Mouse (Mus musculus) liver, embryonic 12.5 days (tissue): ENCODE data around the gene Tm4sf1. TPM values are rescaled to one million over a fixed set of nuclear protein-coding genes. Genes with fewer than 3 reads are reported as not detected.
A peak's percentile ranks its signal among the peaks of the same experiment; 100 is the strongest.

Experiments used
- ATAC-seq: fragments of 200-750 bp; cut with Nextera tagmentation; 2 replicates; pipeline ENCODE4 v1.8.0; 2017; ENCODE audit warnings: moderate number of reproducible peaks, mild to moderate bottlenecking, moderate library complexity
- H3K27ac ChIP-seq: fragments of 300-500 bp; sonication (generic); 2 replicates; pipeline ENCODE4 v1.5.1; 2016; ENCODE audit warnings: mild to moderate bottlenecking
- H3K27me3 ChIP-seq: fragments of 300-500 bp; sonication (generic); replicated peaks from 2 replicates; pipeline ENCODE4 v1.6.1; 2016; ENCODE audit warnings: mild to moderate bottlenecking, moderate library complexity
- H3K36me3 ChIP-seq: fragments of 300-500 bp; sonication (generic); 2 replicates; pipeline ENCODE4 v1.6.1; 2016; ENCODE audit warnings: mild to moderate bottlenecking, moderate library complexity
- H3K4me1 ChIP-seq: fragments of 300-500 bp; sonication (generic); 2 replicates; pipeline ENCODE4 v1.6.1; 2016
- H3K4me2 ChIP-seq: fragments of 300-500 bp; sonication (generic); 2 replicates; pipeline ENCODE4 v1.6.1; 2016; ENCODE audit warnings: mild to moderate bottlenecking, moderate library complexity
- H3K4me3 ChIP-seq: fragments of 300-500 bp; sonication (generic); 2 replicates; pipeline ENCODE4 v1.5.1; 2016; ENCODE audit warnings: mild to moderate bottlenecking, moderate library complexity
- H3K9ac ChIP-seq: fragments of 300-500 bp; sonication (generic); 2 replicates; pipeline ENCODE4 v1.6.1; 2016; ENCODE audit warnings: mild to moderate bottlenecking, moderate library complexity
- H3K9me3 ChIP-seq: fragments of 300-500 bp; sonication (generic); replicated peaks from 2 replicates; pipeline ENCODE4 v1.6.1; 2016; ENCODE audit warnings: mild to moderate bottlenecking, moderate library complexity
- WGBS: fragments of 180-500 bp; shearing (Covaris S2); methylation state at CpG from one replicate; pipeline ENCODE4 v1.1.7; 2016; ENCODE audit not compliant: insufficient replicate concordance; 5-methylcytosine and 5-hydroxymethylcytosine counted together
- polyA plus RNA-seq: library from polyadenylated mRNA; unstranded; fragments of >200 nt; fragmentation: Nextera tagmentation; extraction: Ambion mirVana; gene quantifications from 2 replicates; pipeline ENCODE4 v1.2.1, GENCODE M21; 2016

Gene Tm4sf1
- polyA plus RNA-seq, 1 experiment from 2014 or later, result 10.9 TPM

- no peak for ATAC-seq
- 72% methylated on average over 2 of the region's 2 CpGs for WGBS
- Histone ChIP-seq H3K9ac (no peak overlapping the region), H3K9me3 (no peaks in the 10 kb centered on the region), H3K27ac (no peak overlapping the region), H3K4me3 (no peak overlapping the region), H3K36me3 (no peaks in the 10 kb centered on the region), H3K27me3 (no peaks in the 10 kb centered on the region), H3K4me1 (no peaks in the 10 kb centered on the region), H3K4me2 (no peak overlapping the region)
These were observed 1.1 kb upstream of the Tm4sf1 start for GRCm38 (mm10) chr3:57302886-57303285.

- no peaks in the 10 kb centered on the region for H3K4me1 ChIP-seq
- no peak overlapping the region for H3K9ac ChIP-seq
- H3K9me3 ChIP-seq, result no peaks in the 10 kb centered on the region
- ATAC-seq, result no peak
- H3K4me2 ChIP-seq, result no peak overlapping the region
- WGBS, result 43% methylated on average over 4 of the region's 4 CpGs
- no peaks in the 10 kb centered on the region for H3K27me3 ChIP-seq
- H3K36me3 ChIP-seq, result no peaks in the 10 kb centered on the region
- H3K27ac ChIP-seq, result no peak overlapping the region
- H3K4me3 ChIP-seq, result no peak overlapping the region
These were observed 422 bp downstream of the Tm4sf1 start for GRCm38 (mm10) chr3:57301366-57301765.

GRCm38 (mm10) chr3:57297991-57298390 is 3.8 kb downstream of the Tm4sf1 start:
- Histone ChIP-seq H3K9me3 (no peaks in the 10 kb centered on the region), H3K27me3 (no peaks in the 10 kb centered on the region), H3K4me2 (no peak overlapping the region), H3K4me3 (no peak overlapping the region), H3K36me3 (no peaks in the 10 kb centered on the region), H3K27ac (no peak overlapping the region), H3K9ac (no peak overlapping the region), H3K4me1 (no peaks in the 10 kb centered on the region)
- ATAC-seq, result no peak
- 49% methylated on average over 2 of the region's 2 CpGs for WGBS

GRCm38 (mm10) chr3:57296574-57296973 is 5.2 kb downstream of the Tm4sf1 start:
- Histone ChIP-seq H3K27me3 (no peaks in the 10 kb centered on the region), H3K36me3 (no peaks in the 10 kb centered on the region), H3K4me2 (no peak overlapping the region), H3K9me3 (no peaks in the 10 kb centered on the region), H3K27ac (no peak overlapping the region), H3K9ac (no peak overlapping the region), H3K4me1 (no peaks in the 10 kb centered on the region), H3K4me3 (no peak overlapping the region)
- ATAC-seq, result no peak

- Histone ChIP-seq H3K4me2 (no peak overlapping the region), H3K4me3 (no peak overlapping the region), H3K9ac (no peak overlapping the region), H3K27ac (no peak overlapping the region), H3K9me3 (no peaks in the 10 kb centered on the region), H3K4me1 (no peaks in the 10 kb centered on the region), H3K36me3 (no peaks in the 10 kb centered on the region), H3K27me3 (no peaks in the 10 kb centered on the region)
- WGBS, result 75% methylated on average over 4 of the region's 4 CpGs
- ATAC-seq, result no peak
These were observed 6.2 kb downstream of the Tm4sf1 start for GRCm38 (mm10) chr3:57295631-57296030.

- no peak overlapping the region for H3K4me3 ChIP-seq
These were observed 6.9 kb downstream of the Tm4sf1 start for GRCm38 (mm10) chr3:57294742-57295525.

GRCm38 (mm10) chr3:57293925-57294324 is 7.9 kb downstream of the Tm4sf1 start:
- ATAC-seq, result no peak

More at GRCm38 (mm10) chr3:57294742-57295525, 6.9 kb downstream of the Tm4sf1 start:
- H3K27me3 ChIP-seq, result no peaks in the 10 kb centered on the region
- H3K9ac ChIP-seq, result no peak overlapping the region
- H3K4me1 ChIP-seq, result no peaks in the 10 kb centered on the region
- ATAC-seq, result no peak
- H3K36me3 ChIP-seq, result no peaks in the 10 kb centered on the region
- WGBS, result 65% methylated on average over 21 of the region's 21 CpGs
- no peaks in the 10 kb centered on the region for H3K9me3 ChIP-seq
- H3K27ac ChIP-seq, result no peak overlapping the region
- H3K4me2 ChIP-seq, result no peak overlapping the region

GRCm38 (mm10) chr3:57292826-57293225 is 9.0 kb downstream of the Tm4sf1 start:
- ATAC-seq, result no peak
- 66% methylated on average over 11 of the region's 11 CpGs for WGBS
- H3K4me1 ChIP-seq, result 0 out of 2 replicates have a peak, but pooled peaks cover 5% of the 10 kb centered on the region
- H3K4me2 ChIP-seq, result no peak overlapping the region
- no peak overlapping the region for H3K4me3 ChIP-seq
- no peaks in the 10 kb centered on the region for H3K27me3 ChIP-seq
- H3K36me3 ChIP-seq, result no peaks in the 10 kb centered on the region
- H3K9me3 ChIP-seq, result no peaks in the 10 kb centered on the region
- H3K27ac ChIP-seq, result no peak overlapping the region
- no peak overlapping the region for H3K9ac ChIP-seq

More at GRCm38 (mm10) chr3:57293925-57294324, 7.9 kb downstream of the Tm4sf1 start:
- Histone ChIP-seq H3K36me3 (no peaks in the 10 kb centered on the region), H3K4me1 (no peaks in the 10 kb centered on the region), H3K4me3 (no peak overlapping the region), H3K9me3 (no peaks in the 10 kb centered on the region), H3K27ac (no peak overlapping the region), H3K27me3 (no peaks in the 10 kb centered on the region), H3K9ac (no peak overlapping the region), H3K4me2 (no peak overlapping the region)
- 51% methylated on average over 4 of the region's 4 CpGs for WGBS

GRCm38 (mm10) chr3:57288944-57289491 is 12.8 kb downstream of the Tm4sf1 start:
- no peak overlapping the region for H3K4me2 ChIP-seq
- H3K4me1 ChIP-seq, result 0 out of 2 replicates have a peak, but pooled peaks cover 6% of the 10 kb centered on the region
- no peak overlapping the region for H3K4me3 ChIP-seq
- no peak overlapping the region for H3K9ac ChIP-seq
- no peak overlapping the region for H3K27ac ChIP-seq
- ATAC-seq, result no peak
- H3K9me3 ChIP-seq, result no peaks in the 10 kb centered on the region
- no peaks in the 10 kb centered on the region for H3K27me3 ChIP-seq
- no peaks in the 10 kb centered on the region for H3K36me3 ChIP-seq
- 59% methylated on average over 1 of the region's 1 CpGs for WGBS

- no peaks in the 10 kb centered on the region for H3K36me3 ChIP-seq
- no peaks in the 10 kb centered on the region for H3K9me3 ChIP-seq
- H3K27me3 ChIP-seq, result no peaks in the 10 kb centered on the region
- 29% methylated on average over 7 of the region's 7 CpGs for WGBS
- no peak overlapping the region for H3K4me3 ChIP-seq
- peak overlapping the region; percentile 51; the same call in 1 of the 2 replicates for H3K27ac ChIP-seq
- H3K4me2 ChIP-seq, result no peak overlapping the region
- 0 out of 2 replicates have a peak, but pooled peaks cover 6% of the 10 kb centered on the region for H3K4me1 ChIP-seq
- ATAC-seq, result no peak
- H3K9ac ChIP-seq, result no peak overlapping the region
These were observed 13.7 kb downstream of the Tm4sf1 start for GRCm38 (mm10) chr3:57287854-57288720.

GRCm38 (mm10) chr3:57287438-57287837 is 14.3 kb downstream of the Tm4sf1 start:
- no peaks in the 10 kb centered on the region for H3K27me3 ChIP-seq
- H3K27ac ChIP-seq, result no peak overlapping the region
- 0 out of 2 replicates have a peak, but pooled peaks cover 6% of the 10 kb centered on the region for H3K4me1 ChIP-seq
- no peaks in the 10 kb centered on the region for H3K9me3 ChIP-seq
- H3K4me2 ChIP-seq, result no peak overlapping the region
- H3K9ac ChIP-seq, result no peak overlapping the region
- ATAC-seq, result no peak
- H3K4me3 ChIP-seq, result no peak overlapping the region
- WGBS, result 39% methylated on average over 4 of the region's 4 CpGs
- H3K36me3 ChIP-seq, result no peaks in the 10 kb centered on the region

- peak; percentile 42 for ATAC-seq
- Histone ChIP-seq H3K4me1 (peaks cover 13% of the 10 kb centered on the region; the same call in 1 of the 2 replicates), H3K9ac (no peak overlapping the region), H3K27me3 (no peaks in the 10 kb centered on the region), H3K4me2 (no peak overlapping the region), H3K4me3 (no peak overlapping the region), H3K27ac (peak overlapping the region; percentile 62; the same call in 1 of the 2 replicates), H3K9me3 (no peaks in the 10 kb centered on the region), H3K36me3 (no peaks in the 10 kb centered on the region)
- 54% methylated on average over 4 of the region's 4 CpGs for WGBS
These were observed 23.6 kb downstream of the Tm4sf1 start for GRCm38 (mm10) chr3:57278225-57278624.
